Mouse (Mus musculus) ZHBTc4 (cell line): ENCODE measurements around the gene Golga4.

Experiments
- DNase-seq: peaks from one replicate; pipeline ENCODE4 v3.0.0-alpha.2; 2011; ENCODE audit warnings: low read depth, low spot score

The Golga4 gene

GRCm38 (mm10) chr9:118488896-118489578, 17.0 kb upstream of the Golga4 start:
- DNase-seq, result peak; percentile 70

GRCm38 (mm10) chr9:118489579-118490019, 16.5 kb upstream of the Golga4 start:
- peak; percentile 87 for DNase-seq

GRCm38 (mm10) chr9:118491195-118491594, 14.9 kb upstream of the Golga4 start:
- DNase-seq, result no peak

DNA sequence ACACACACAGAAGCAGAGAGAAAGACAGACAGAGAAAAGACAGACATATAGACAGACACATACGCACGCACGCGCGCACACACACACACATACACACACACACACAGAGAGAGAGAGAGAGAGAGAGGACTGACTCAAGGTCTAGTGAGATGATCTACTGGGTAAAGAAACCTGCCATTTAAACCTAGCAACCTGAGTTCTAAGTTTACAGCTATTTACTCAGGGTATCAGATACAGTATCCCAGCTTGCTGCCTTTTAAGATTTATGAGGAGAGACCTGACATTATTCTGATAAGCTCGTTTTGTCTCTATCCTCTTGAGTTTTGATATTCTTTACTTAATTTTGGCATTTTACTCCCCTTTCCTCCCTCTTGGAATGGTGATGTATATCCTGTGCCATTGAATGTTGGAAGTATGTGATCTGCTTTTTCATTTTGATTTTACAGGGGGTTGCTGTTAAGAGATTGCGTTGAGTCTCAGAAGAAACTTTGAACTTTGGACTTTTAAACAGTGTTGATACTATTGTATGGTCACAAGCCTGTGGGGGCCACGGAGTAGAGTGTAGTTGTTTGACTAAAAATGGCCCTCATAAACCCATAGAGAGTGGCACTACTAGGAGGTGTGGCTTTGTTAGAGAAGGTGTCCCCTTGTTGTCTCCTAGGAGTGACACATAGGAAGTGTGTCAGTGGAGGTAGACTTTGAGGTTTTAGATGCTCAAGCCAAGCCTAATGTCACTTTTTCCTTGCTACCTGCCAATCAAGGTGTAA, 13.0 kb upstream of the Golga4 start:
- no peak for DNase-seq

GRCm38 (mm10) chr9:118494106-118494505, 12.0 kb upstream of the Golga4 start:
- DNase-seq, result peak; percentile 77

DNA sequence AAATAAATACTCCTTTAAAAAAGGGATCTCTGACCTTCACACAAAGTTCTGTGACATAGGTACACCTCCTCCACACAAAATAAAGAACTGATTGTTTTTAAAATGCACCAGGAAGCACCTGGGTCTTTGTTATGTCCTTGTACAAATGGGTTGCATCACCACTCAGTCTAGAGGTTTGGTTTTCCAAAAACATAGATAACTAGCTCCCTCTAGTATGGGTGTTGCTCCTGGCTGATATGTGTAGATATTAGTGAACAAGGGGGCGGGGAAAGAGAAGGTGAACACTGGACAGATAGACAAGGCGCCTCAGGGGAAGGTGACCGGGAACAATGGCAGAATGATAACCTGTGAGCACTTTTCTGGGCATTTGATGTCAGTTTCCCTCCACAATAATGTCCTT, 10.1 kb upstream of the Golga4 start:
- no peak for DNase-seq

DNA sequence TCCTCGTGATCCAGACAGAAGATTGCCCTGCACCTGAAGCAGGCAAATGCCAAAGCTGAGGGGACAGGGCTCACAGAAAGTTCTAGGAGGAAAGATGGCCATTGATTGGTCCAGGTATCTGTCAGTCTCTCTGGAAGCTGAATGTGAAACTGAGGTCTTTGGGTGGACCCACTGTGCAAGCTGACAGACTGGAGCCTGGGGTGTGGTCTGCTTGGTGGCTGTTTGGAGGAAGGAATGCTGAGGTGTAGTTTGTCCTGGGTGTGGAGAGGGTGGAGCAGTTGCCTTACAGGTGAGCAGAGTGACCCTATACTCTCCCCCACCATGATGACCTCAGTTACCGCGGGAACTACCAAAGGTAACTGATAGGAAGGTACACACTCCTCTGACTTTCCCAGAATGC, 9.1 kb upstream of the Golga4 start:
- DNase-seq, result peak; percentile 91

DNA sequence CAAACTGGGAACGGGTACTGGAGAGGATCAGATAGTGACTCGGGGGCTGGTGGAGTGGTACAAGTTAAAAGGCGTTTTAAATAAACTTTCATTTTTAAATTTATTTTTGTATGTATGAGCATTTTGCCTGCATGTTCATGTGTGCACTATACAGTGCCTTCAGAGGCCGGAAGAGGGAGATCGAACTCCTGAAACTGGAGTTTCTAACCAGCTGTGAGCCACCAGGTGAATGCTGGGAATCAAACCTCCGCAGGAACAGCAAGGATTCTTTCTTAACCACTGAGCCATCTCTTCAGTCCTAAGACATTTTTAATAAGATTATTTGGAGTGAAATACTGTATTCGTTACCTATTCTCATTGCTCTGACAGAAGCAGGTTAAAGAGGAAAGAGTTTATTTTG, 8.0 kb upstream of the Golga4 start:
- DNase-seq, result peak; percentile 56

DNA sequence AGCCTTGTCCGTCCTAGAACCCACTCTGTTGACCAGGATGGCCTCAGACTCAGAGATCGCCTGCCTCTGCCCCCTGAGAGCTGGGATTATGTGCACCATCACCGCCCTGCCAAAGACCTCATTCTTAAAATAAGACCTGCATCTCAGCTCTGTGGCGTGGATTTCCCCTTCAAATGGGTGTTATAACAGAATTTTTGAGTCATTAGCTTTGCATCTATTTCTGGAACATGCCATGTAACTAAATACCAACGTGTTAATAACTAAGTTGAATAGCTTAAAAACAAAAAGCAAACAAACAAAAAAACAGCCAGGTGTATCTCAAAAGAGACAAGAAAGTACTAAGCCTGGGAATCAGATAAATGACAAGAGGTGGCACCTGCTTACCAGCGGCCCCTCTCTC, 5.1 kb upstream of the Golga4 start:
- DNase-seq, result no peak

GRCm38 (mm10) chr9:118504656-118505055, 1.4 kb upstream of the Golga4 start:
- no peak for DNase-seq

- DNase-seq, result no peak
Measured at GRCm38 (mm10) chr9:118506404-118507231, 551 bp downstream of the Golga4 start.

DNA sequence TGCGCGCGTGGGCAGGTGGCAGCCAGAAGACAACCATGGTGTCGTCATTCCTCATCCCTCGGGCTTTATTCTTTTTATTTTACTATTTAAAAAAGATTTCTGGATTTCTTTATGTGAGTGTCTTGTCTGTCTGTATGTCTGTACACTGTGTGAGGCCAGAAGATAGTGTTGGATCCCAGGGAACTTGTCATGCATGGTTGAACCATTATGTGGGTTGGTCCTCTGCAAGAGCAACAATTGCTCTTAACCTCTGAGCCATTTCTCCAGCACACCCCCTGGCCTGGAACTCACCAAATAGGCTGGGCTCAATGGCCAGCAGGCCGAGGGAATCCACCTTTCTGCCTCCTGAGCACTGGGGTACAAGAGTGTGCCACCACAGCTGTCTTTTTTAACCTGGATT, 1.5 kb downstream of the Golga4 start:
- DNase-seq, result no peak

DNA sequence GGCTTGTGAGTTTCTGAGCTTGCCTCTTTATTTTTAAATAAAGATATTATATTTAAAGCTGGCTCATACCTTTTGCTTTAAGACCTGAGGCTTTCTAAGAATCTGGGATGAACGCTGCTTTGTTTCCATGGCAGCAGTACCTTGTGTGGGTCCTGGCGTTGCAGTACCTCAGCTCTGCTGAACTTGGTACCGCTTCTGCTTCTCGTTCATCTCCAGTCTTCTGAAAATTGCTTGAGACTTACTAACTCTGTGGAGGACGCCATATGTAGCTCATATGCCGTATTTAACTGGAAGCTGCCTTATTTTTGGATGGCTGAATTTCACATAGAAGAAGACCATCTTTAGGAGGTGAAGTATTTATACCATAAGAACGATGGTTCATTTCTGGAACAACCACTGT, 2.5 kb downstream of the Golga4 start:
- DNase-seq, result no peak

DNA sequence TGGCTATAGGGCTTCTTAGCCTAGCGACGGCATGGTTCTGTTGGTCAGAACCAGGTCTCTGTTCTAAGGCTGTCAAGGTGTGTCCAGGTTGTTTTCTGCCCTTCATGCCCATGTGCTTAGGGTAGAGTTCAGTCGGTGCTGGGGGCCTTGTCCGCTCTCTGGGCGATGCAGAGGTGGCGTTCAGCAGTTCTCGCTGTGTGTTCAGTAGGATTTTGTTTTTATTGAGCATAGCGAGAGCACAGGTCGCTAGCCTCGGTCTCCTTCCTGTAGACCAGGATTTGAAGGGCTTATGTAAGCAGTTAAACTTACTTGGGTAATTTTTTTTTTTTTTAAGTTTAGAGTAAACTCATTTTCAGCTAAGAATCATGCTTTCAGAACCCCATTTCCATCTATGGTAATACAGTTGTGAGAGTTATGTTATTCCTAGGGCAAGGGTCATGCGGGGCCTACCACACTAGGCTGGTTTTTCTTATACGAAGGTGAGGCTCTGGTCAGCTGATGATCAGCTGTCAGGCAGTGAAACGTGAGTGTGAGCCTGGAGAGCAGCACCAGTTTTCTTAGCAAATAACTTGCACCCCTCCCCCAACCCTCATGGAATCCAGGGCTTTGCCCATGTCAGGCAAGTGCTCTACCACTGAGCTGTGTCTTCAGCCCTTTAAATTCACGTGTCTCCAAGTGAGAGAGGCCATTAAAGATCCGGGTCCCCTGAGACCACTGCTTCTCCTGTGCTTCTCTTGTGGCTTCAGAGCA, 5.0 kb downstream of the Golga4 start:
- DNase-seq, result no peak

DNA sequence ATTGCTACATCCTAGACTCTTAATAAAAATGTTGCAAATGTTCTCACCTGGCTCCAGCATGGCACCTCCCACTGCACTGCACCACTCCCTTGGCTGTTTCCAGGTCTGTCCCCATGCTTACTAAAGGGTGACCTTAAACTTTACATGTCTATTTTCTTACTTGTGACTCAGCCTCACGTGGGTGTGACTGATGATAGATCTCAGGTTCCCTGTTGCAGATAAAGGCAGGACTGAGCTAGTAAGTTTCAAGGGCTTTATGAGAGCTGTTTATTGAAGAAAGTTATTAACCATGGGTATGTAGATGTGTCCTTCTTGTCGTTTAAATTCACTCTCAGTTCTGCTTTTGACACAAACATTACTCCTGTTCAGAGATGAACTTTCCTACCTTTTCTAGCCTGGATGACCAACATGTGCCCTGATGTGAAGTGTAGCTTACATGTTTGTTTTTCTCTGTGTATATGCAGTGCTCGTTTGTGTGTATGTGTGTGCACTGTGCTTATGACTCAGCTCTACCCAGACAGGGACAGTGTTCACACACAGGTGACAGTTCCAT, 6.7 kb downstream of the Golga4 start:
- DNase-seq, result no peak

DNA sequence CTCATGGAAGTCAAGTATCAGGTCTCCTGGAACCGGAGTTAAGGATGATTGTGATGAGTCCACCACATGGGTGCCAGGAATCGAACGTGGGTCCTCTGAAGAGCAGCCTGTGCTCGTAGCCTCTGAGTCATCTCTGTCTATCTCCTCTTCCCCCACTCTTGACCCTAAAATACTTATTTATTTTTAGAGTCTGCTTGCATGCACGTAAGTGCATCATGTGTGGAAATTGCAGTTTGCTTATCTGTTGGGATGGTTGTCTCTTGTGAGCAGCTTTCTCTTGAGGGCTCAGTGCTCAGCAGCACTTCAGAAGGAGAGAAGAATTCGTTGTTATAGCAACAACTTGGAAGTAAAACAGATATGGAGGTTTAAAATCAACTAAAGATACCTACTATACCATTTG, 9.4 kb downstream of the Golga4 start:
- no peak for DNase-seq

GRCm38 (mm10) chr9:118516162-118516561, 10.1 kb downstream of the Golga4 start:
- DNase-seq, result no peak

DNA sequence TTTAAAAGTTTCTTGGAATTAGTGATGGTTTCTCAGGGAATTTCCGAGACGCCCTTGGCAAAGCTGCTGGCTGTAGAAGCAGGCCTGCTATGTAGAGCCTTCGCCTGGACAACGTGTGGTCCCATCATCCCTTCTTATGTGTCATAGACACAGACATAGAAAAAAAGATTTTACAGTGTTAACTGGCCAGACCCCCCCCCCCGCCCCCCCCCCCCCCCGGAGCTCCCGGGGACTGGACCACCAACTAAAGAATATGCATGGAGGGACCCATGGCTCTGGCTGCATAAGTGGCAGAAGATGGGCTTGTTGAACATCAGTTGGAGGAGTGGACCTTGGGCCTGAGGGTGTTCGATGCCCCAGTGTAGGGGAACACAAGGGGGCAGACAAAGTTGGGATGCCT, 11.6 kb downstream of the Golga4 start:
- no peak for DNase-seq

DNA sequence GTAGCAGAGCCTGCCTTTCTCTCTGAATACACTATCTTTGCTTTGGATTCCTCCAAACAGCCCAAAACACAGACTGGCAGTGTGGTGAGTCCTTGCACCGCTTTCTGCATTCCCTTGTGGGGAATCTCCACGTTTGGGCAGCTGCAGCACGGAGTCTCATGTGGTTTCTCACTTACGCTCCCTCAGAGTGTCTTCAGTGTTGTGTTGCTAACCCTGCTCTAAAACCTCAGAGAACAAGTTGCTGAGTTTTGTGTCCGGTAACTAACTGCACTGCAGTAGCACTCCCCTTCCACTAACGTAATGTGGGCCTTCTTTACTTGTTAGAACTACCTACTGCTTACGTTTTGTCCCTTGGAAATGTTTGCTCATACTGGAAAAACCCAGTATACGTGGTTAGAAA, 13.0 kb downstream of the Golga4 start:
- DNase-seq, result no peak

GRCm38 (mm10) chr9:118520011-118520410, 13.9 kb downstream of the Golga4 start:
- no peak for DNase-seq

DNA sequence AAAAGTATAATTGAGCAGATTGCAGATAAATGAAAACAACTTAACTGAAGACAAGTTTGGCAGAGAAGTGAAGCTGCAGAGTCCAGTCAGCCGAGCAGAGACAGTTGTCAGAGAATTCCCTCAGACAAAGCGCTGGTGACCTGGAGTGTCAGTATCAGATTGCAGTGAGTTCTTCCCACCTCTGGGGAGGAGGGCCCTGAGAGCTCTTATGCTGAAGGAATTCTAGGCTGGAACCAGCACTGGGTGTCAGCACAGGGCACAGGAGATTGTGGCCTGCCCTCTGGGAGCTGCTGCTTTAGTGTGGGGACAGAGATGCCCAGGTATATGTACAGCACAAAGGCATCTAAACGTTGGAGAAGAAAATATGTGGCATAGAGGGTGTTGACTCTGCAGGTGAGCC, 14.8 kb downstream of the Golga4 start:
- peak; percentile 50 for DNase-seq
